Comparison of ENCODE assay signal across 23 mouse cellular contexts in the genomic region with DNA sequence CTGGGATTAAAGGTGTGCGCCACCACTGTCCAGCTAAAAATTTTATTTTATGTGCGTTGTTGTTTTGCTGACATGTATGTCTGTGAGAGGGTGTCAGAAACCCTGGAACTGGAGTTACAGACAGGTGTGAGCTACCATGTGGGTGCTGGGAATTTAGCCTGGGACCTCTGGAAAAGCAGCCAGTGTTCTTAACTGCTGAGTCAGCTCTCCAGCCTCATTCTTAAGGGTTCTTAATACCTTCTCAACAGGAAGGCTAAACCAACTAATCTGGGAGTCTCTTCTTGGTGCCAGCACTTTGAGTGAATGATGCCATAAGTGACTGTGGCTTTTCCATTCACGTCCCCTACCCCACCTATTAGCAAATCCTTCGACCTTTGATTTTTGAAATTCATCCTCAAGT.
A peak's percentile ranks its signal among the peaks of the same experiment; 100 is the strongest.
DNase-seq lines count a peak whose midpoint lies in the region; ATAC-seq and TF ChIP-seq lines count a peak whose summit lies in the region.
"Had no signal": no experiment of that assay in that cellular context is flagged by ENCODE, and none has a peak within 500 bp of the region (broad histone marks: within the 10 kb centered on the region; RNA-seq: fewer than 3 reads in every experiment).

No protein-coding gene starts in this region.

- no peak overlapping the region for H3K4me3 ChIP-seq in forebrain, embryonic 11.5 days (ENCODE audit: low read depth, low read length)
- no peak overlapping the region for H3K4me3 ChIP-seq in forebrain, postnatal 0 days (ENCODE audit: low read depth, low read length)
- no peak overlapping the region for H3K4me3 ChIP-seq in midbrain, embryonic 11.5 days (ENCODE audit: low read depth, low read length)
- no peak overlapping the region for H3K4me3 ChIP-seq in midbrain, embryonic 13.5 days (replicated peaks)
- H3K4me3 ChIP-seq: embryonic facial prominence, embryonic 10.5 days; embryonic facial prominence, embryonic 12.5 days; forebrain, embryonic 12.5 days had no signal

- ATAC-seq in forebrain, embryonic 11.5 days (replicated peaks; ENCODE audit: low FRiP score) = no peak
- no peak for ATAC-seq in forebrain, postnatal 0 days
- ATAC-seq in midbrain, embryonic 11.5 days (ENCODE audit: low FRiP score) = no peak
- no peak for ATAC-seq in midbrain, embryonic 13.5 days
- ATAC-seq: activated CD4-positive, CD25-positive, alpha-beta regulatory T cell, adult 4 months; CD4-positive, CD25-positive, alpha-beta regulatory T cell, adult 4 months; forebrain, embryonic 14.5 days; forebrain, embryonic 16.5 days; Patski had no signal

- H3K27me3 ChIP-seq in forebrain, embryonic 11.5 days (ENCODE audit: control insufficient read depth, insufficient read depth, low read length) = no peaks in the 10 kb centered on the region
- H3K27me3 ChIP-seq in forebrain, postnatal 0 days (ENCODE audit: insufficient read depth, low read length) = no peaks in the 10 kb centered on the region
- no peaks in the 10 kb centered on the region for H3K27me3 ChIP-seq in midbrain, embryonic 11.5 days (ENCODE audit: control insufficient read depth, insufficient read depth, low read length)
- no peaks in the 10 kb centered on the region for H3K27me3 ChIP-seq in midbrain, embryonic 13.5 days
- H3K27me3 ChIP-seq: embryonic facial prominence, embryonic 12.5 days; forebrain, embryonic 12.5 days; Patski had no signal

- H3K9ac ChIP-seq in forebrain, embryonic 11.5 days (ENCODE audit: low read length) = no peak overlapping the region
- H3K9ac ChIP-seq in forebrain, postnatal 0 days = no peak overlapping the region
- H3K9ac ChIP-seq in midbrain, embryonic 11.5 days (ENCODE audit: low read length) = no peak overlapping the region
- no peak overlapping the region for H3K9ac ChIP-seq in midbrain, embryonic 13.5 days (replicated peaks)
- H3K9ac ChIP-seq: embryonic facial prominence, embryonic 12.5 days; forebrain, embryonic 12.5 days had no signal

- peak; percentile 14 for DNase-seq in forebrain, embryonic 11.5 days (ENCODE audit: low spot score)
- no peak for DNase-seq in forebrain, postnatal 0 days
- DNase-seq in midbrain, embryonic 11.5 days (ENCODE audit: low spot score, missing footprints) = peak; percentile 68
- no peak for DNase-seq in urinary bladder, adult 18-20 months (ENCODE audit: low spot score in 2 of 2)
- DNase-seq: adrenal gland, adult 8-10 months; adrenal gland, postnatal 14 days; adrenal gland, postnatal 36 days; B cell, adult 2 months; cerebellum, adult 11-12 months; cerebellum, adult 2 months; cerebellum, adult 9-10 months; cerebellum, postnatal 10 days; cerebellum, postnatal 25 days had no signal

- no peak overlapping the region for H3K4me2 ChIP-seq in forebrain, embryonic 11.5 days (ENCODE audit: low read depth, low read length, severe bottlenecking)
- H3K4me2 ChIP-seq in forebrain, postnatal 0 days (ENCODE audit: low read depth) = no peak overlapping the region
- H3K4me2 ChIP-seq in midbrain, embryonic 11.5 days = no peak overlapping the region
- no peak overlapping the region for H3K4me2 ChIP-seq in midbrain, embryonic 13.5 days (replicated peaks)
- H3K4me2 ChIP-seq: embryonic facial prominence, embryonic 12.5 days; forebrain, embryonic 12.5 days had no signal

- H3K36me3 ChIP-seq in forebrain, embryonic 11.5 days (ENCODE audit: control insufficient read depth, insufficient read depth, low read length) = no peaks in the 10 kb centered on the region
- no peaks in the 10 kb centered on the region for H3K36me3 ChIP-seq in forebrain, postnatal 0 days (ENCODE audit: insufficient read depth)
- no peaks in the 10 kb centered on the region for H3K36me3 ChIP-seq in midbrain, embryonic 11.5 days (ENCODE audit: control insufficient read depth, insufficient read depth, low read length)
- no peaks in the 10 kb centered on the region for H3K36me3 ChIP-seq in midbrain, embryonic 13.5 days
- H3K36me3 ChIP-seq: embryonic facial prominence, embryonic 10.5 days; embryonic facial prominence, embryonic 12.5 days; forebrain, embryonic 12.5 days; G1E had no signal

- no peak overlapping the region for H3K27ac ChIP-seq in forebrain, embryonic 11.5 days (ENCODE audit: low read depth, low read length)
- no peak overlapping the region for H3K27ac ChIP-seq in forebrain, postnatal 0 days (ENCODE audit: low read depth, low read length)
- H3K27ac ChIP-seq in midbrain, embryonic 11.5 days (ENCODE audit: low read depth, low read length) = no peak overlapping the region
- H3K27ac ChIP-seq in midbrain, embryonic 13.5 days = no peak overlapping the region
- H3K27ac ChIP-seq: embryonic facial prominence, embryonic 10.5 days; embryonic facial prominence, embryonic 12.5 days; forebrain, embryonic 12.5 days had no signal

- no peaks in the 10 kb centered on the region for H3K9me3 ChIP-seq in forebrain, embryonic 11.5 days (ENCODE audit: control insufficient read depth, low read length)
- H3K9me3 ChIP-seq in forebrain, postnatal 0 days (ENCODE audit: low read length) = no peaks in the 10 kb centered on the region
- H3K9me3 ChIP-seq in midbrain, embryonic 11.5 days (ENCODE audit: control insufficient read depth, low read length) = no peaks in the 10 kb centered on the region
- H3K9me3 ChIP-seq in midbrain, embryonic 13.5 days = no peaks in the 10 kb centered on the region
- H3K9me3 ChIP-seq: embryonic facial prominence, embryonic 10.5 days; embryonic facial prominence, embryonic 12.5 days; forebrain, embryonic 12.5 days; G1E had no signal

- TF ChIP-seq CTCF in forebrain, postnatal 0 days (IDR thresholded peaks at IDR 0.05; ENCODE audit: low read depth) = no peak

- WGBS in forebrain, embryonic 11.5 days = 90% methylated on average over 4 of the region's 4 CpGs
- 96% methylated on average over 4 of the region's 4 CpGs for WGBS in forebrain, postnatal 0 days
- WGBS in midbrain, embryonic 11.5 days = 95% methylated on average over 4 of the region's 4 CpGs
- 90% methylated on average over 4 of the region's 4 CpGs for WGBS in midbrain, embryonic 13.5 days

- no peaks in the 10 kb centered on the region for H3K4me1 ChIP-seq in forebrain, embryonic 11.5 days (replicated peaks; ENCODE audit: control insufficient read depth, insufficient read depth, low read length)
- H3K4me1 ChIP-seq in forebrain, postnatal 0 days (ENCODE audit: insufficient read depth) = no peaks in the 10 kb centered on the region
- no peaks in the 10 kb centered on the region for H3K4me1 ChIP-seq in midbrain, embryonic 11.5 days (ENCODE audit: control insufficient read depth, insufficient read depth, low read length)
- H3K4me1 ChIP-seq in midbrain, embryonic 13.5 days (replicated peaks) = no peaks in the 10 kb centered on the region
- H3K4me1 ChIP-seq: embryonic facial prominence, embryonic 10.5 days; embryonic facial prominence, embryonic 12.5 days; forebrain, embryonic 12.5 days had no signal

Comparison
In these comparisons a context has a peak if more than half of its experiments do, and no peak if none do; other contexts are left out.
1. DNase-seq: peak in forebrain, embryonic 11.5 days (single experiment) and midbrain, embryonic 11.5 days (single experiment); none in forebrain, postnatal 0 days (single experiment) and urinary bladder, adult 18-20 months (0 of 2).